Mouse (Mus musculus) embryo, embryonic 9.5 days (tissue): ENCODE results near the gene Gmppb.
"Not testable (repeated sequence)": the region's sequence is repeated elsewhere in the genome, so short reads cannot be mapped to it uniquely, and the experiment has no call there.

Experiments used
- DNase-seq: peaks from one replicate; pipeline ENCODE4 v3.0.0-alpha.2; 2017; ENCODE audit errors: extremely low spot score

Gene Gmppb

GRCm38 (mm10) chr9:108049016-108049455, at the start of gene Gmppb:
Gene Gmppb, plus strand, starts transcription at chr9:108049242.
- peak; percentile 94 for DNase-seq

GRCm38 (mm10) chr9:108001922-108002770, 46.9 kb upstream of the Gmppb start, which contains the start of gene Ip6k1:
Gene Ip6k1, plus strand, starts transcription at chr9:108002501.
- peak; percentile 99 for DNase-seq

GRCm38 (mm10) chr9:108002778-108003530, 46.1 kb upstream of the Gmppb start:
- no peak for DNase-seq

- peak; percentile 12 for DNase-seq
Observed at GRCm38 (mm10) chr9:108003531-108003890, 45.5 kb upstream of the Gmppb start.

- no peak for DNase-seq
Observed at GRCm38 (mm10) chr9:108008041-108008440, 41.0 kb upstream of the Gmppb start.

- DNase-seq: no peak
Observed at GRCm38 (mm10) chr9:108010385-108010784, 38.7 kb upstream of the Gmppb start.

- not testable (repeated sequence) for DNase-seq
Observed at GRCm38 (mm10) chr9:108013577-108013976, 35.5 kb upstream of the Gmppb start.

- DNase-seq: no peak
Observed at GRCm38 (mm10) chr9:108017127-108017526, 31.9 kb upstream of the Gmppb start.

- no peak for DNase-seq
Observed at GRCm38 (mm10) chr9:108020741-108021140, 28.3 kb upstream of the Gmppb start.

GRCm38 (mm10) chr9:108023216-108023615, 25.8 kb upstream of the Gmppb start:
- DNase-seq: no peak

GRCm38 (mm10) chr9:108026584-108026983, 22.5 kb upstream of the Gmppb start:
- no peak for DNase-seq

GRCm38 (mm10) chr9:108027867-108028266, 21.2 kb upstream of the Gmppb start:
- DNase-seq: no peak

GRCm38 (mm10) chr9:108032126-108032525, 16.9 kb upstream of the Gmppb start:
- no peak for DNase-seq

GRCm38 (mm10) chr9:108035331-108036156, 13.5 kb upstream of the Gmppb start:
- no peak for DNase-seq

GRCm38 (mm10) chr9:108044751-108045492, 4.1 kb upstream of the Gmppb start:
- DNase-seq: no peak

GRCm38 (mm10) chr9:108046582-108046981, 2.5 kb upstream of the Gmppb start:
- DNase-seq: no peak

- no peak for DNase-seq
Observed at GRCm38 (mm10) chr9:108047601-108048565, 1.2 kb upstream of the Gmppb start.

- no peak for DNase-seq
Observed at GRCm38 (mm10) chr9:108048566-108048955, 481 bp upstream of the Gmppb start.

- no peak for DNase-seq
Observed at GRCm38 (mm10) chr9:108049561-108050251, 664 bp downstream of the Gmppb start.
